Mouse (Mus musculus) forebrain, postnatal 0 days (tissue): Measurements from ENCODE around the gene Gpr87. TPM values are rescaled to one million over a fixed set of nuclear protein-coding genes. Genes with fewer than 3 reads are reported as not detected.
A peak's percentile ranks its signal among the peaks of the same experiment; 100 is the strongest.

Source experiments
- ATAC-seq: fragments of 200-750 bp; cut with Nextera tagmentation; 2 replicates; pipeline ENCODE4 v1.8.0; 2017; ENCODE audit warnings: mild to moderate bottlenecking, moderate library complexity
- DNase-seq: peaks from one replicate; pipeline ENCODE4 v3.0.0-alpha.2; 2015
- H3K27ac ChIP-seq: fragments of 300-500 bp; sonication (generic); 2 replicates; pipeline ENCODE4 v1.5.1; 2014; ENCODE audit warnings: low read depth, mild to moderate bottlenecking, antibody characterized with exemption, low read length, moderate library complexity, mixed read lengths
- H3K27me3 ChIP-seq: fragments of 300-500 bp; sonication (generic); 2 replicates; pipeline ENCODE4 v1.6.1; 2014; ENCODE audit warnings: mild to moderate bottlenecking, low read length, mixed read lengths; ENCODE audit not compliant: insufficient read depth
- H3K36me3 ChIP-seq: fragments of 300-500 bp; sonication (generic); 2 replicates; pipeline ENCODE4 v1.6.1; 2014; ENCODE audit warnings: mild to moderate bottlenecking, moderate library complexity; ENCODE audit not compliant: insufficient read depth
- H3K4me1 ChIP-seq: fragments of 300-500 bp; sonication (generic); 2 replicates; pipeline ENCODE4 v1.6.1; 2014; ENCODE audit warnings: antibody characterized with exemption; ENCODE audit not compliant: insufficient read depth
- H3K4me2 ChIP-seq: fragments of 300-500 bp; sonication (generic); 2 replicates; pipeline ENCODE4 v1.6.1; 2014; ENCODE audit warnings: low read depth, mild to moderate bottlenecking, moderate library complexity
- H3K4me3 ChIP-seq: fragments of 300-500 bp; sonication (generic); 2 replicates; pipeline ENCODE4 v1.5.1; 2014; ENCODE audit warnings: low read depth, low read length, mixed read lengths
- H3K9ac ChIP-seq: fragments of 300-500 bp; sonication (generic); 2 replicates; pipeline ENCODE4 v1.6.1; 2014; ENCODE audit warnings: mild to moderate bottlenecking
- H3K9me3 ChIP-seq: fragments of 300-500 bp; sonication (generic); 2 replicates; pipeline ENCODE4 v1.6.1; 2016; ENCODE audit warnings: low read length
- CTCF ChIP-seq: sonication (generic); IDR thresholded peaks from 2 replicates; pipeline ENCODE4 v1.5.1; 2016; ENCODE audit warnings: antibody characterized with exemption, control low read depth, low read depth
- WGBS: fragments of 180-500 bp; shearing (Covaris S2); extraction: QIAGEN DNeasy Blood & Tissue Kit; methylation state at CpG from one replicate; pipeline ENCODE4 v1.1.7; 2014; 5-methylcytosine and 5-hydroxymethylcytosine counted together
- polyA plus RNA-seq: library from polyadenylated mRNA; unstranded; fragments of >200 nt; fragmentation: Nextera tagmentation; extraction: Ambion mirVana; gene quantifications from 2 replicates; pipeline ENCODE4 v1.2.1, GENCODE M21; 2015
- total RNA-seq: library from RNA; depleted of rRNA; stranded (reverse); fragments of >200 nt; gene quantifications from 2 replicates; pipeline ENCODE4 v1.2.3, GENCODE M21; 2014

The Gpr87 gene
- total and polyA plus RNA-seq, 2 experiments from 2014 or later = not detected

- Histone ChIP-seq H3K4me2 (no peak overlapping the region), H3K4me3 (no peak overlapping the region), H3K9me3 (no peaks in the 10 kb centered on the region), H3K27ac (no peak overlapping the region), H3K9ac (no peak overlapping the region), H3K27me3 (no peaks in the 10 kb centered on the region), H3K36me3 (no peaks in the 10 kb centered on the region; the same call in 1 of the 2 replicates), H3K4me1 (no peaks in the 10 kb centered on the region)
- DNase-seq = peak; percentile 84
- peak; percentile 76 for ATAC-seq
- TF ChIP-seq CTCF = peak; percentile 87
- 71% methylated on average over 4 of the region's 4 CpGs for WGBS
Measured at GRCm38 (mm10) chr3:59208650-59209548, 14.0 kb upstream of the Gpr87 start.

- no peaks in the 10 kb centered on the region for H3K9me3 ChIP-seq
- no peaks in the 10 kb centered on the region for H3K27me3 ChIP-seq
- no peak overlapping the region for H3K4me3 ChIP-seq
- H3K4me1 ChIP-seq = no peaks in the 10 kb centered on the region
- no peaks in the 10 kb centered on the region; the same call in 1 of the 2 replicates for H3K36me3 ChIP-seq
- H3K4me2 ChIP-seq = no peak overlapping the region
- H3K27ac ChIP-seq = no peak overlapping the region
- TF ChIP-seq CTCF = no peak
- DNase-seq (no peak), ATAC-seq (no peak)
- no peak overlapping the region for H3K9ac ChIP-seq
- WGBS = 71% methylated on average over 4 of the region's 4 CpGs
Measured at GRCm38 (mm10) chr3:59205941-59206340, 11.0 kb upstream of the Gpr87 start.

GRCm38 (mm10) chr3:59204719-59205503 lies 10.0 kb upstream of the Gpr87 start:
- Histone ChIP-seq H3K9ac (no peak overlapping the region), H3K27ac (no peak overlapping the region), H3K36me3 (no peaks in the 10 kb centered on the region; the same call in 1 of the 2 replicates), H3K9me3 (no peaks in the 10 kb centered on the region), H3K27me3 (no peaks in the 10 kb centered on the region), H3K4me3 (no peak overlapping the region), H3K4me2 (no peak overlapping the region), H3K4me1 (no peaks in the 10 kb centered on the region)
- no peak for TF ChIP-seq CTCF
- DNase-seq = no peak
- ATAC-seq = no peak; the same call in 1 of the 2 replicates
- 55% methylated on average over 11 of the region's 11 CpGs for WGBS

- Histone ChIP-seq H3K27ac (no peak overlapping the region), H3K4me1 (no peaks in the 10 kb centered on the region), H3K36me3 (no peaks in the 10 kb centered on the region; the same call in 1 of the 2 replicates), H3K9me3 (no peaks in the 10 kb centered on the region), H3K4me2 (no peak overlapping the region), H3K9ac (no peak overlapping the region), H3K4me3 (no peak overlapping the region), H3K27me3 (no peaks in the 10 kb centered on the region)
- WGBS = 85% methylated on average over 8 of the region's 8 CpGs
- DNase-seq = no peak
- ATAC-seq = no peak
- no peak for TF ChIP-seq CTCF
Measured at GRCm38 (mm10) chr3:59203802-59204520, 9.1 kb upstream of the Gpr87 start.

GRCm38 (mm10) chr3:59197329-59197948 lies 2.5 kb upstream of the Gpr87 start:
- no peak for ATAC-seq
- H3K27me3 ChIP-seq = no peaks in the 10 kb centered on the region

GRCm38 (mm10) chr3:59194099-59194498 lies 805 bp downstream of the Gpr87 start:
- no peak overlapping the region for H3K27ac ChIP-seq
- ATAC-seq (no peak), DNase-seq (no peak)
- no peak overlapping the region for H3K9ac ChIP-seq
- no peak overlapping the region for H3K4me3 ChIP-seq
- H3K27me3 ChIP-seq = no peaks in the 10 kb centered on the region
- no peaks in the 10 kb centered on the region for H3K36me3 ChIP-seq
- TF ChIP-seq CTCF = no peak
- WGBS = 93% methylated on average over 7 of the region's 7 CpGs
- H3K9me3 ChIP-seq = no peaks in the 10 kb centered on the region
- no peak overlapping the region for H3K4me2 ChIP-seq
- no peaks in the 10 kb centered on the region for H3K4me1 ChIP-seq

More at GRCm38 (mm10) chr3:59197329-59197948, 2.5 kb upstream of the Gpr87 start:
- Histone ChIP-seq H3K27ac (no peak overlapping the region), H3K4me1 (no peaks in the 10 kb centered on the region), H3K4me3 (no peak overlapping the region), H3K9me3 (no peaks in the 10 kb centered on the region), H3K4me2 (no peak overlapping the region), H3K36me3 (no peaks in the 10 kb centered on the region), H3K9ac (no peak overlapping the region)
- DNase-seq = no peak
- TF ChIP-seq CTCF = no peak
- WGBS = 71% methylated on average over 4 of the region's 4 CpGs
